Mouse (Mus musculus) spleen, postnatal 4 days (tissue): Measurements from ENCODE around the gene Ndufa9.

Source experiments
- DNase-seq, 2 experiments: peaks; one replicate each; pipeline ENCODE4 v3.0.0; 2022; ENCODE audit warnings: low spot score in 2 of 2

Ndufa9 gene

DNA sequence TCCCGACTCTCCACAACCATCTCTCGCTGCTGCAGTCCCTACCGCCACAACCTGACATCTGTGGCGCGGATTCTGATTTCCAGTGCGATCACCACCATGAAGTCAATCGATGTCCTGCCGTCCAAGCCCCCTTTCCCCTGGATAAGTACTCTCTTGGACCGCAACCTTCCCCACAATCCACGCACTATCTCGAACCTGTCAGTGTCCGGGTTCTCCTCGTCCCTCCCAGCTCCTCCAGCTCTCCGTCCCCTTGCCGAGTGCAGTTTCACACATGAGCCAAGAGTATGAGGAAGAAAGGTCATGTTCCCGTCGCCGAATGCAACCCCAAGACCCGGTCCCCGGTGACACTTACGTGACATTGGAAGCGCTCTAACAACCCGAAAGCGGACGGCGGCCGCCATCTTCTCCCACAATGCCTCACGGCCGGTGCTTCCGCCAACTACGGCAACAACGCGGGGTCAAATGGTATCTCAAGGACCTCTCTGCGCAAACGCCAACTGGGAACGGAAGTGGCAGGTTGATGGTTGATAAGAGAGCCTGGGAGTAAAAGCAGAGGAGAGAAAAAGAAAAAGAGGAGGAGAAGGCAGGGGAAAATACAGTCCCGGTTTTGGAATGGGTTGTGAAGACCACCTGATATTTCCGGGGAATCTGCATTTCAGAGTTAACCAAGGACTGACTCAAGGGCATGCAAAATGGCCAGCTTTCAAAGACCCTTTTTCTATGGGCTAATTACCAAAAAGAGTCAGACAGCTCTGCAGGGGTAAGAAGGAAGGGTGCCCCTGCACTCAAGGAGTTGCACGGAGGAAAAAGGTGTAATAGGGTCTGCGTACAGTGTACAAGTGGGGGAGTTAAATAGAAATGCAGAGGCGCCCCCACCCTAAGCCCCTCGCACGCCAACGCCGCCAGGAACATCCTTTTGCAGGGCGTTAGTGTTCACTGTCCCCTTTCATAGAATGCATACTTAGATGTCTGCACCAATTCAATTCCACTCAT is at the start of gene Ndufa9:
Ndufa9 (minus strand) TSS at position 425 of the 993 bp plus-strand sequence.
- peak; percentile 88 to 94 for DNase-seq

DNA sequence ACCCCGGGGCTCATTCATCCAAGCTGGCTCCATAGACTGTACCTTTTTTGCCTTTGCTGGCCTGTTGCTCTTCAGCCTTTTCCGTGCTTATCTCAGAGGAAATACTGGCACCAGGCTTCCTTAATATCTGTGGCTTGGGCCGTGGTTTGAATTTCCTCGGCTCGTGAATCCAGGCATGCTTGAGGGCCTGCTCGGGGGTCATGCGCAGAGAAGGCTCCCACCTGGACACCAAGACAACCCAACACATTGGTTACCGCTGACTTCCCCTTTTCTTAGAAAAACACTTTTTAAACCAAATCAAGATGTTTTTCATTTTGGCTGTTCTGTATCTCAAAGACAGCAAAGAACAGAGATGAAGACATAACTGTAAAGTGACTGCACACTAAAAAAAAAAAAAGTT is 28.2 kb upstream of the Ndufa9 start:
- DNase-seq: no peak

DNA sequence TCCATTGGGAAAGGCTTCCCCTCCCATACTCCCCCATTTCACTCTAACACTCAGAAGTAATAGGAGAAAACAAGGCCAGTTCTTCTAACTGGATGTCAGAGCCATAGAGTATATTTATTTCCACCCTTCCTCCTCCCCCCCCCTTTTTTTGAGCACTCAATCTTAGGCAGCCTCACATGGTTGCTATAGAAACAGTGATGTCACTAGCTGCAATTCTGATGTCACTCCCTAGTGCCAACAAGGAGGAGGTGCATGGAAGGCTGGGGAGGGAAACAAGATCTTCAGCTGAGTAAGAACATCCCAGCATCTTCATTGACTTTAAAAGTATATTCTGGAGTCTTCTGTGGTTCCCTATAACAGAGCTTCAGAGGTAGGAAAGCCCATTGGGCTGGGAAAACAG is 3.9 kb upstream of the Ndufa9 start, which contains the start of gene Akap3:
Akap3 (plus strand) TSS at position 218 of the 400 bp plus-strand sequence.
- DNase-seq: no peak

DNA sequence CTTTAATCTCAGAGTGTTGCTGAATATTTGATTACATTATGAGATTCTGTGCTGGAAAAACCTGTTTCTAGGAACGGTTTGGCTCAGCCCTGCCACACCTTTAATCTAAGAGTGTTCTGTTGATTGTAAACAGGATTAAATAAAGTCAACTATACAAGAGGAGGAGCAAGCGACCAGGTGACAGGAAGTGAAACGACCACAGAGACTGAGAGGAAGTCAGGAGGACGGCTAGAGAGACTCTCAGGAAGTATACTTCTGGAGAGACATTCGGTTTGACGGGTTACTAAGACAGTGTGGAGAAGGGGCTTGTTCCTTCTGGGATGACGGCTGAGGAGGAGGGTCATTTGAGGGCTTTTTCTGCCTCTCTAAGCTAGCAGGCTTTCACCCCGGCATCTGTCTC is 12.3 kb downstream of the Ndufa9 start:
- no peak for DNase-seq

DNA sequence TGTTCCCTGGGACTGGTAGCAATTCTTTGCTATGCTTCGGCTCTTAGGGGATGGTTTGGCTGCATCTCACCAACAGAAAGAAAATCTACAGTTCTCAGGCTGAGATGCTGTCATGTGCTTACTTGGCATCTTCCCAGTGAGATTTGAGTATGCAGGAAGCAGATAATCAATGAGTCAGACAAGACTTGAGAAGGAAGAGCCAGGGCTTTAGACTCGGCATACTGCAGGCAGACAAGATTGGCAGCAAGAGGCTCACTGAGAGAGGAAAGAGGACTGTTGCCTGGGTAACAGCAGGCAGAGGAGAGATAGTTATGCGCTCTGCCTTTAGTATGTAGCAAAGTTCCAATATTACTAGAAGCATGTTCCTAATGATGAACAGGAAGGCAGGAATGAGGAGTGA is 25.8 kb downstream of the Ndufa9 start:
- DNase-seq: no peak

DNA sequence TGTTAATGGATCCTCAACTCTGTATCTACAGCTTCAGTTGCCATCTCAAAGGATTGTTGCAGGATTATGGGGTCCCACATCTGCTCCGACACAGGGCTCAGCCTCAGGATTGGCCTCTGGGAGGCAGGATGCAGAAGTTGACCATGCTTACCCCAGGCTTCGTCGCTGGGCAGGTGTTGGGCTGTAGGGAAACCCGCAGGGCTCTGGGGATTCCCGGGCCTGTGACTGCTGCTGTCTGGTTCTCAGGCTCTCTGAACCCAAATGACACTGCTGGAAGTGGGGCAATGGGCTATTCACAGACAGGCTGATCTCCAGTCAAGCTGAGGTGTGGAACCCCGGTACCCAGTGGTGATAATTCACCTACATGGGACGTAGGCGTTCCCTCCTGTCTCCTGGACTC is 32.6 kb downstream of the Ndufa9 start:
- DNase-seq: no peak

DNA sequence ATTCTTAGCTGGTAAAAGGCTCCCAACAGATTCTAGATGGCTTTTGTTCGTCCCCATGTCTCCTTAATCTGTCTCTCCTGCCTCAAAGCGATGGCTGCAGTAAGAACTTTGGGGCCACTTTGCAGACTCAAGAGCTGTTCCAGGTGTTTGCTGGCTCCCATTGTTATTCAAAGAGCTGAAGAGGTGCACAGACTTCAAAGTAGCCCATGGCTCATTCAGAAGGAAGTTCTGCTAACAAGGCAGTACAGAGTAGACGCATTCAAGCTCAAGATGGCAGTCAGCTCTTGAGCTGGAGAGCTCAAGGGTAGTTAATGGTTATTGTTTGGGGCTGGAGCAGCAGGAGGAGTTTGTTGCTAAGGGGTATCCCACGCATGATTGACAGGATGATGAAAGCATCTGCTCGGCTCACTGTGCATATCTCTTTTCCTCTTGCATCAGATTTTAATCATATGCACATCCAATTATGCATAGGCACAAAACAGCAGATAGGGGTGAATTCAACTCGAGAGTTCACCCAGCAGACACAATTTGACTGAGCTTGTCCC is 33.7 kb downstream of the Ndufa9 start:
- DNase-seq: no peak

DNA sequence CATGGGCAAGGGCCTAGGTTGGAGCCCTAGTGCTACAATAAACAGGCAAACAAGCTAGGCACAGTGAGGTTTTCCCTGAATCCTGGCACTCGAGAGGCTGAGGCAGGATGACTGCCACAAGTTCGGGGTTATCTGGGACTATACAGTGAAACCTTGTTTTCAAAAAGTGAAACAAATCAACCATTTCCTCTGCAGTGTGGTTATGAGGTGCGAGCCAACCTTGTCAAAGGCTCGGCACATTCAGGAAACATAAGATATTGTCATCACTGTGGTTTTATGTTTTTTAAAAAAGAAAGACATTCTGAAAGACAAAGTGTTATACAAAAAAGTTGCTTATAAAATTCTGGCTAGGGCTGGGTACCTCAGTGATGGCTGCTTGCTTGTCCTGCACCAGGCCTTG is 37.5 kb downstream of the Ndufa9 start:
- no peak for DNase-seq

DNA sequence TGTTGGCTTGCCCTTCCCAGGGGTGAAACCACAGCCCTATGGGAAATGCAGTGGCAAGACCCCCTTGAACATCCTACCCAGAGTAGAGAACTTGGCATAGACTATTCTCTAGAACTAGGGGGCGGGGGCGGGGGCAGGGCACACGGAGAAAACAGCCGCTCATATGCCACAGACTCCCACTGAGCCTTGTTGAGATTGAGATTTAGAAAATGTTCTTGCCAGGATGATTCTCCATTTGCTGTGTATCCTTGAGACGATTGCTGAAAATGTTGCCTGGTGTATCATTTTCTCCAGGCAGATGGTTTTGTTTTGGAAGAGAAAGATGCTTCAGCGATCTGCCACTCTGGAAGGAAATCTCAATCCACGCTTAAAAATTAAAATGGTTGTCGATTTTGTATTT is 40.4 kb downstream of the Ndufa9 start:
- no peak for DNase-seq

DNA sequence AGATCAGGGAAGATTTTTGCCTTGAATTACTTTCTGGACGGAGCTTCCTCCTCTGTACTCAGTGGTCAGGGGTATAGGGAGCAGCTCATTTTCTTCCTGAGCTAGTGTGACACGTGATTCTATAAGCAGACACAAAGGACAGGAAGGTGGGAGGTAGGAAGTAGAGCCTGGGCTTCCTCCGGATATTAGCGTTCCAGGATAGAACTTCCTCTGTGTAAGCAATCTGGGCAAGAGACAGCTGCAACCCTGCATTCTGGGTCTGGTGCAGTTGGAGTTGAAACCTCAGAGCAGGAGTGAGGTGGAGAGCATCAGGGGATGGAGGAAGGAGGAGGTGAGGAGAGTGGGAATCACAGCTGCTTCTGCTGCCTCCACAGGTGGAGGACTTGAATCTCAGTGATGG is 40.8 kb downstream of the Ndufa9 start:
- DNase-seq: no peak

DNA sequence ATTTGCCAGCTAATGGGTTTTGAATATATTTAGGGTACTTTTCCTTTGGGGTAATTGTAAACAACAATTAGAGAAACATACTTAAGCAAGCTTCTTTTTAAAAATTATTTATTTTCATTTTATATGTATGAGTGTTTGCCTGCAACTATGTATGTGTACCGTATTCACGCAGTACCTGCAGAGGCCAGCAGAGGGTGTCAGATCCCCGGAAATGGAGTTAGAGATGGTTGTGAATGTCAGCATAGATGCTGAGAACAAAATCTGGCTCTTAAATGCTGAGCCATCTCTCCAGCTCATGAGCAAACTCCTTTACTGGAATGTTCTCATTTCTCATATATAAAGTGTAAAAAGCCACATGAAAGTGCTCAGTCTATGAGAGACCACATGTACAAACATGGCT is 42.2 kb downstream of the Ndufa9 start:
- no peak for DNase-seq

DNA sequence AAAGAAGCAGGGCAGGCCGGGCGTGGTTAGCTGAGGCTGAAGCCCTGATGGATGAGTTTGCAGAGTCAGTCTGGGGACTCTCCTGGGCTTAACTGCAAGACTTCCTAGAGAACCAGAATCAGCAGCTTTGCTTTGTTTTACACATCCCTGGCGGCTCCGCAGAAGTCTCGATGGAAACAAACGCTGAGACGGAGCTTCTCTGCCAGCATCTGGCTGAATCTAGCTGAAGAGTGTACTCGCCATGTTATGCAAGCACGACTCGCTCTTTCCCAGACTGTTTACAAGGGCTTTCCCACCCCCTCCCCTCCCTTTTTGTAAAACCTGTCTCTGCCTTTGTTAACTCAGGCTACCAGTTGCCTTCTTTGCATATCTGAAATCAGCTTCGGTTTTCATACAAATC is 46.0 kb downstream of the Ndufa9 start:
- DNase-seq: no peak

DNA sequence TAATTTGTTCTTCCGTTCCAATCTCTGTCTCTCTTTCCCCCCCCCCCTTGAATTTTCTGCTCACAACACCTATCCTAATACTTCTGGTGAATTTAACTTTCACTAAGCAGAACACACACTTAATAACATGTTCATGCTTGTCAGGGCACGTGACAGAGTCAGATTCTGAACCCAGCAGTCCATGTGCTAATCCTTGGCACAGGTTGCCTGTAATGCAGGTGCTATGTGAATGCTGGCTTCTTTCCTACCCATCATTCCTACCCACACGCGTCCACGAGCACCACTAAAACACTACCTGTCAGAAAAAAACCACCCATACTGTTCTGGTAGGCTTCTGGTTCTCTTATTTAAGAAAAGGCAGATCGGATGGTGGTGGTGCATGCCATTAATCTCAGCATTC is 54.2 kb downstream of the Ndufa9 start:
- no peak for DNase-seq

DNA sequence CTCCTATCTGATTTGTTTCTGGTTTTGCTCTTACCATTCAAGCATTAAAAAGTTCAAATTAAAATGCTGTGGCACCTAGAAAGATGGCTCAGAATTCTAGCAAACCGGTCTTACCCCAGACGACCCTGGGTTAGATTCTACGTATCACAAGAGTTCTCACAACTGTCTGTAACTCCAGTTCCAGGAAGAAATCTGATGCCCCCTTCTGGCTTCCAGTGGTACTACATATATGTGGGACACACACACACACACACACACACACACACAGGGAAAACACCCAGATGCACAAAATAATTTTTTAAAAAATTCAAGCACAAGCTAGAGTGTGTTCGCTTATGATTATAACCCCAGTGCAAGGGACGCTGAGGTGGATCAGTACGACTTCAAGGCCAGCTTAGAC is 55.2 kb downstream of the Ndufa9 start:
- DNase-seq: no peak

DNA sequence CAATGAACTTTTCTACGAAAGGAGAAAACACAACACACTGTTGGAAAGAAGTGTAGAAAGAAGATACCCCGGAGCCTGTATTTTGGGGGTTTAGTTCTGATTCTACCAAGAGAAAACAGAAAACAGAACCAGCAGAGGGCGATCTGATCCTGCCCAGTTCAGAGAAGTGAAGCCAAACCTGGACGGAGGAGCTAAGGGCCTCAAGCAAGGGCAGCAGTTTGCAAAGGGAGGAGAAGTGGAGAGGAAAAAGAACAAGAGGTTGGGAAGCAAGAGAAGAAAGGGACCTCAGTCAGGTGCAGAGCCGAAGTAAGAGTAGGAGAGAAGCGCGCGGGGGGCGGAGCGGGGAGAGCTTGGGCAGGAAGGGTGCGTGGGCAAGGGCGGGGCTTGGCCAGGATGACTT is 57.0 kb downstream of the Ndufa9 start:
- DNase-seq: no peak

DNA sequence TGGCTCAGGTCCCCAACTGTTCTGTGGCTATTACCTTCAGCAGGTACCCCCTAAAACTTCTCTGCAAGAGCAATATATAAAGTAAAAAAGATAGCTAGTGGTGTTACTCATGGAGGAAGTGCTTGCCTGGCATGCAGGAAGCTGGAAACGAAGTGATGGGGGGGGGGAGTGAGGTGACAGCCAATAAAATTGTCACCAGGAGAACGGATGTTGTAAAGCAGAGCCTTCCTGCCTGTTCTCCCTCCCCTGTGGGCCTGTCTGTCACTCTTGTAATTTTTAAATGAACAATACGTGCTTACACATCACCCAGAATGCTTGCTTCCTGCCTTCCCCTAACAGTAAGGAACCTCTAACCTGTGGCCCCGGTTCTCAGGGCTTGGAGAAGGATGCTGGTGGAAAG is 57.4 kb downstream of the Ndufa9 start:
- no peak for DNase-seq

DNA sequence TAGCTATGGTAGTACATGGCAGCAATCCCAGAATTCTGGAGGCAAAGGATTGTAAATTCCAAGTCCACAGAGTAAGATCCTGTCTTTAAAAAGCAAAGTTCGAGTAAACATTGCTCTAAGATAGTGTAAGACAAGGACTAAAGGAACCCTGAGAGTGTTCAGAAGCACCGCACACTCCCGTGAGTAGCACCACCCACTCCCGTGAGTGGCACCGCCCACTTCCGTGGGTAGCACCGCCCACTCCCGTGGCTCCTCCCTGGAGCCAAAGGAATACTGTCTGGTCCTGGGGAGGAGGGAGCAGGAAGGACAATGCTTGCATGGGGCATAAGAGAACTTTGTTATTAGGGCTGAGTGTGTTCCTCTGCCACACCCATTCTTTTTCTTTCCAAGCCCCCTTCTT is 60.1 kb downstream of the Ndufa9 start:
- DNase-seq: no peak

DNA sequence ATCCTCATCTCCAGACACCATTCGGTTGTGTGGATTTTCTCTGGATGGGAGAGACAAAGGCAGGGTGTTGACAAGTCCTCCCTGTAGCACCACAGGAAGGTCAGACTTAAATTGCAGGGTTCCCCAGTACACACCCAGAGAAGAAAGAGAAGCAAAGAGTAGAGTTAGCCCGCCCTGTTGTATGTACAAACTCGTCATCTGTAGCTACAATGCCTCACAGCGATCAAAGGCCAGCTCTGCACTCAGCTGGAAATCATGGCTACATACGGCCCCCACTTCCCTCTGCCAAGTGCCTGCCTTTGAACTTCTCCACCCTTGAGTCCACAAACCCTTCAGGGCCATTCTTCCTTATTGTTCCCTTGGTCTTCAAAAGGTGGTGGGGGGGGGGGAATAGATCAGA is 64.7 kb downstream of the Ndufa9 start:
- DNase-seq: no peak

DNA sequence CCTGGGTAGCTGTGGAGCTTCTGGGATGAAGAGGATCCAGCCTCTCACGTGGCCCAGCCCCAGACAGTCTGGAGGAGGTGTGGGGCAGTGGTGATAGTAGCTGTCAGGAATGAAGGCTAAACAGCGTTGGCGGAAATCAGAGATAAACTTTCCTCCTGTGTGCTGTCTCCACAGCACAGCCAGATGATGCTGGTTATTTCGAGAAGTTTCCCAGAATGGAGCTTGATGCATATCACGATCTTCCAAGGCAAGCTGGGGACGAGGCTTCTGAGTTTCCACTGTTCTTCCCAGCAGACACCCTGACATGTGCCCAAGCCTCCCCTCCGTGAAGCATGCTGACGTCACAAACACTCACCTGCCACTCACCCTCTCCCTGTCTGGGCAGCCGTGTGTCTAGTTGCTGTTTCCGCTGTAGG is 65.3 kb downstream of the Ndufa9 start:
- DNase-seq: no peak

DNA sequence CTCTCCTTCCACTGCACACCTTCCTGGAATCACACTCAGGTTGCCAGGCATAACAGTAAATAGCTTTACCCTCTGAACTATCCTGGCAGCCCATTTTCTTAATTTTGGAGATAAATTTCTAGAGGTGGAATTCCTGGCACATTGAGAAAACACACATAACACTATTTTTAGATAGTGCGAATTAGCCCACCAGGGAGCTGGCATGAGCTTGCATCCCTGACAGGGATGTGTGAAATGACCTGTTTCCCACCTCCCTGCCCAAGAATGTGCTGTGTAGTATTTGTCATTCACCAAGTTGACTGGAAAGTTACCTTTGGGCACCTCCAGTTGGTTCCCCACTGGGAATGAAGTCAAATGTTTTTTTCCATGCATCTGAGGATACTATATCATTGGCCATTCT is 65.9 kb downstream of the Ndufa9 start:
- DNase-seq: no peak

DNA sequence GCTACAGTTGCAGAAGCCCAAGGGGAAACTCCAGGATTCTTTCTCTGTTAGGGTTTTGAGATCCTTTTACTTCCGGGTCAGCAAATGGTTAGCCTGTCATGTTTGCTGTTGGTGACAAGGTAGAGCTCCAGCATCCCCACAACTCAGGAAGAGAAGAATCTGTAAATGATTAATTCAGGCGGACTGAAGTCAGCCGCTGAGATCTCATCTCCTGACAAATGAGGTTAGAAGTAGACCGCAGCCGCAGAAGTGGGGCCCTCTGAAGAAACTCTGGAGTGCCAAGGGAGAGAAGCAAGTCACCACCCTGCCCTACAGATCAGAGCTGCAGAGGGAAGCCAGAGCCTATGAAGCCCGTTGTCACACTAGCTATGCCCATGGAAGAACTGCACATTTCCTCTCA is 71.0 kb downstream of the Ndufa9 start:
- no peak for DNase-seq

DNA sequence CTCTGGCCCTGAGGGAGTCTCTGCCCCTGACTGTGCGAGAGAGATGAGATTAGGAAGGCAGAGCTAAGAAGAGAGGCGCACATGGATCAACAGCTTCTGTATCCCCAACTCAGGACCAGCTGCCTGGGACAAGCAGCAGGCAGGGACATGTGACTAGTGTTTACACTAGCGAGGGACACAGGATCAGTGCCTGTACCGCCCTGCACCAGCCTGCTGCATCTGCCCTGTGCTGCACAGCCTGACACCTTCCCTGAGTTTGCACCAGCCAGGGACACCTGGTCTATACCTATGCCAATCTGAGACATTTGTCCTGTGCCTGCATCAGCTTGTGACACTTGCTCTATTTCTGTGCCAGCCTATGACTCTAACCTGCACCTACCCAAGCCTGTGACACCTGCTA is 75.1 kb downstream of the Ndufa9 start:
- DNase-seq: no peak

DNA sequence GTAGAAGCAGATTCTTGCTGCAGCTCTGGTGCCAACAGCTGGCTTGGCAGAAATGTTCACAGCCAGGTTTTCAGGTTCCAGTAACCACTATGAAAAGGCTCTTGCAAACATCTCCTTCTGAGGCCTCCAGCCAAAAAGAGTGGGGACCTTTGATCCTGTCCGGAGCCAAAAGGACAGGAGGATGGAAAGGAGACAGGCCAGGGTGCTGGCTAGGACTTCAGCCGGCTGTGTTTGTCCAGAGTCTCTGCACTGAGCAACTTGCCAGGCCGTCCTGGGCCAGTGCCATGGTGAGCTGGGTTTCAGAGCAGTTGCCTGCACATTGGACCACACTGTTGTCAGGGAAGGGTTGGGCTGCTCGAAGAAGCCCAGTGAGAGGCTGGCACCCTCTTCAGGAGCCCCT is 76.6 kb downstream of the Ndufa9 start:
- no peak for DNase-seq
